Mouse (Mus musculus) kidney, postnatal 0 days (tissue): Measurements from ENCODE around the gene D130040H23Rik. TPM values are rescaled to one million over a fixed set of nuclear protein-coding genes. Genes with fewer than 3 reads are reported as not detected.
"Not testable (repeated sequence)": the region's sequence is repeated elsewhere in the genome, so short reads cannot be mapped to it uniquely, and the experiment has no call there.

Source experiments
- ATAC-seq: fragments of 200-750 bp; cut with Nextera tagmentation; replicated peaks from 2 replicates; pipeline ENCODE4 v1.8.0; 2017; ENCODE audit warnings: low read depth, moderate number of reproducible peaks, moderate TSS enrichment, moderate library complexity; ENCODE audit not compliant: low FRiP score
- DNase-seq: peaks from one replicate; pipeline ENCODE4 v3.0.0-alpha.2; 2016; ENCODE audit warnings: low spot score
- H3K27ac ChIP-seq: fragments of 300-500 bp; sonication (generic); 2 replicates; pipeline ENCODE4 v1.5.1; 2014; ENCODE audit warnings: mild to moderate bottlenecking
- H3K27me3 ChIP-seq: fragments of 300-500 bp; sonication (generic); 2 replicates; pipeline ENCODE4 v1.6.1; 2014; ENCODE audit warnings: low read length, mixed read lengths; ENCODE audit not compliant: insufficient read depth
- H3K36me3 ChIP-seq: fragments of 300-500 bp; sonication (generic); 2 replicates; pipeline ENCODE4 v1.6.1; 2014; ENCODE audit warnings: low read length, mixed read lengths; ENCODE audit not compliant: insufficient read depth
- H3K4me1 ChIP-seq: fragments of 300-500 bp; sonication (generic); replicated peaks from 2 replicates; pipeline ENCODE4 v1.6.1; 2014; ENCODE audit warnings: antibody characterized with exemption, low read length, mixed read lengths; ENCODE audit not compliant: insufficient read depth
- H3K4me2 ChIP-seq: fragments of 300-500 bp; sonication (generic); 2 replicates; pipeline ENCODE4 v1.6.1; 2014; ENCODE audit warnings: mild to moderate bottlenecking, low read length, moderate library complexity, mixed read lengths
- H3K4me3 ChIP-seq: fragments of 300-500 bp; sonication (generic); replicated peaks from 2 replicates; pipeline ENCODE4 v1.5.1; 2014; ENCODE audit warnings: low read depth, low read length
- H3K9ac ChIP-seq: fragments of 300-500 bp; sonication (generic); 2 replicates; pipeline ENCODE4 v1.6.1; 2014; ENCODE audit warnings: low read depth, low read length
- H3K9me3 ChIP-seq: fragments of 300-500 bp; sonication (generic); replicated peaks from 2 replicates; pipeline ENCODE4 v1.6.1; 2016; ENCODE audit warnings: low read length, inconsistent platforms, mixed read lengths
- CTCF ChIP-seq: IDR thresholded peaks from 2 replicates; pipeline ENCODE4 v1.5.1; 2016; ENCODE audit warnings: antibody characterized with exemption, low read depth, mild to moderate bottlenecking, moderate library complexity
- WGBS: fragments of 180-500 bp; shearing (Covaris S2); extraction: QIAGEN DNeasy Blood & Tissue Kit; methylation state at CpG from one replicate; pipeline ENCODE4 v1.1.7; 2014; 5-methylcytosine and 5-hydroxymethylcytosine counted together
- polyA plus RNA-seq: library from polyadenylated mRNA; unstranded; fragments of >200 nt; fragmentation: Nextera tagmentation; extraction: Ambion mirVana; gene quantifications from 2 replicates; pipeline ENCODE4 v1.2.1, GENCODE M21; 2015

Gene D130040H23Rik
- polyA plus RNA-seq, 1 experiment from 2014 or later: 3.0 TPM

- H3K9ac ChIP-seq: peak overlapping the region; percentile 42; the same call in 1 of the 2 replicates
- H3K4me2 ChIP-seq: peak overlapping the region; percentile 61
- H3K4me3 ChIP-seq: peak overlapping the region; percentile 36
- WGBS: 8% methylated on average over 24 of the region's 24 CpGs
- H3K27me3 ChIP-seq: no peaks in the 10 kb centered on the region
- no peaks in the 10 kb centered on the region for H3K36me3 ChIP-seq
- peak; percentile 92 for TF ChIP-seq CTCF
- no peaks in the 10 kb centered on the region for H3K9me3 ChIP-seq
- peak; percentile 82 for DNase-seq
- H3K27ac ChIP-seq: no peak overlapping the region
- H3K4me1 ChIP-seq: no peaks in the 10 kb centered on the region
- ATAC-seq: peak; percentile 86
Measured at GRCm38 (mm10) chr8:69328301-69329288, 57.7 kb downstream of the D130040H23Rik start.

- H3K27ac ChIP-seq: not testable (repeated sequence)
Measured at GRCm38 (mm10) chr8:69329289-69329688, 58.4 kb downstream of the D130040H23Rik start.

More at GRCm38 (mm10) chr8:69329289-69329688, 58.4 kb downstream of the D130040H23Rik start:
- not testable (repeated sequence) for H3K27me3 ChIP-seq, ATAC-seq, H3K36me3 ChIP-seq, H3K4me1 ChIP-seq, H3K9me3 ChIP-seq
- Histone ChIP-seq H3K4me3 (peak overlapping the region; percentile 36), H3K4me2 (peak overlapping the region; percentile 61), H3K9ac (peak overlapping the region; percentile 42; the same call in 1 of the 2 replicates)
- 52% methylated on average over 6 of the region's 6 CpGs for WGBS
- peak; percentile 0 for DNase-seq

Other genes with a start within 250 kb of the D130040H23Rik start
- 13.4 and 17.1 TPM in 2 replicates for gene Zfp930, start 62.0 kb upstream of the D130040H23Rik start, polyA plus RNA-seq
- not detected in 2 replicates for gene Gm9495, start 182.5 kb downstream of the D130040H23Rik start, polyA plus RNA-seq